Mouse (Mus musculus) CD4-positive, CD25-positive, alpha-beta regulatory T cell, adult 2 months (primary cell): ENCODE measurements around the gene Gm35549.

Experiments
- DNase-seq: peaks from one replicate; pipeline ENCODE4 v3.0.0-alpha.2; 2012; ENCODE audit warnings: low read depth, low spot score

Gene Gm35549

GRCm38 (mm10) chr9:122826743-122827142 lies 17.1 kb downstream of the Gm35549 start:
- DNase-seq: no peak

DNA sequence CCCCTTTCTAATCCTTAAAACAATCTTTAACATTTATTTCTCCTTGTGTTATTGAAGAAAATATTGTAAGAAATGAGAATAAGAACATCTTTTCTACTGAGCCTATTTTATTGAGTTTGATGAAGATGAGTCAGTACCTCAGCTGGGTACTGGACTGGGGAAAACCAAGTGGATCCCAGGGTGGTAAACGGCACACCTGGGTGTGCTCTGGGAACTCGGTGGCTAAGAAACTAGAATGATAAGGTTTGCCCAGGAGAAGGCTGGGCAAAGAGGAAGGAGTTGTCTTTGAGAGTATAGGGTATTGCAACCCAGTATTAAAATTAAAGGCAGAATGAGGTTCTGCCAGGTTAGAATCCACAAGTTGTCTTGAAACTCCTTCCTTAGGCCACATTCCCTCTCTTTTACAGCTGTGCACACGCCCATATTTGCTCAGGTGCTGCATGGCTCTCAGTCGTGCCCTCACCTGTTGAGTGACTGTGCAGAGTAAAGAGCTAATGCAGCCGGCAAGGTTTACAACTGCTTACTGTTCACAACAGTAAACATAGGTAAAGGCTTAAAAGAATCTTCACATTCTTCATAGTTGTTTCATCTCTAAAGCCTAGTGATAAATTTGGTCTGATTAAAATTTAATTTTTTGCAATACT lies 20.3 kb downstream of the Gm35549 start:
- no peak for DNase-seq

DNA sequence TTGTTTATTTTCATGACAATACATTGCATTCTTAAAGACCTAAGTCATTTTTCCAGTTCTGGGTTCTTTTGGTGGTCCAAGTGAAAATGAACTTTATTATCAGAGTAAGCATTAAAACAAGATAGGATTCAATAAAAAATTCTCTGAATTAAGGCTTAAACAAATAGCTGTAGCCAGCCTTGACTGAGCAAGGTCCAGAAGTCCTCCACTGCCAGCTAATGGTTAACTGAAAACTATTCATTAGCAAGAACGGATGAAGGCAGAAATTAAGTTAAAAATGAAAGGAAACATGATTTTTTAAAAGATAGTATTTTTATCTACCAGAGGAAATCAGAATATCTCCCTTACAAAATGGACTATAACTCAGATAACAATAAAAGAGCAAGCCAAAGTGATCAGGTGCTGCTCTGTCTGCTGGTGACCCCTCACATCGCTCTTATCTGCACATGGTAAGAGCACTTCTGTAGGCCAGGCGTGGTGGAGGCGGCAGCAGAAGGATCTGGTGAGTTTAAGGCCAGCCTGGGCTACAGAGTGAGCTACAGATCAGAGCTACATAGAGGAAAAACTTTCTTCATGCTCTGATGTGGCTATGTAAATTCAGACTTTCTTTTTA lies 28.5 kb downstream of the Gm35549 start:
- DNase-seq: no peak

DNA sequence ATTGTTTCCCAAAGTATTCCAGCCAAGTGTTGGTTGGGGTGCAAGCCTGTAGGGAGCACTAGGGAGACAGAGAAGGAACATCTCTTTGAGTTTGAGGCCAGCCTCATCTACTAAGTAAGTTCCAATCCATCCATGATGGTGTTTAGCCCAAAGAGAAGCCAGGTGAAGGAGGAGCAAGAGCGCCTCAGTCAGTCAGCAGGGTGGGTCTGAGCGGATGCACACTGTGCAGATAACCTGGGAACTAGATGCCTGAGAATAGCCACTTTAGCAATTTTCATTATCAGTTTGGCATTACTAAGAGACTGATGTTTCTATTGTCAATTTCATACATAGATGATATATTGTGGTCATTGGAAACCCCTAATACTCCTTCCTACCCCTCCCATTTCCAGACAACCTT lies 29.1 kb downstream of the Gm35549 start:
- no peak for DNase-seq

DNA sequence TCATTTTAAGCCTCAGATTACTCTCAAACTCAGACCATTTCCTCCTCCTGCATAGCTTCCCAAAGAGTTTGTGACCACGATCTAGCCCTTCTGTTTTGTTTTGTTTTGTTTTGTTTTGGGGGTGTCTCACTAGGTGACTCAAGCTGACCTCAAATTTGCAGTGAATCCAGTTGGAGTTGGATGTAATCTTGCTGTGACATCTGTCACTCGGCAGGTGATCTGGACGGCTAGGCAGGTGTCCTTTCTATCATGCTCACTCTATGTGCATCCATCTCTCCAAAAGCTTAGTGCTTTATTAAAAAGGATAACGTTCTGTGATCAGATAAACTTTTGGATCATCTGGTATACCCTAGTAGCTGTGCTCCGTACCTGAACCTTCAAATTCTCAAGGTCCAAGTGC lies 31.4 kb downstream of the Gm35549 start:
- DNase-seq: no peak

- no peak for DNase-seq
These were observed 33.6 kb downstream of the Gm35549 start for GRCm38 (mm10) chr9:122810212-122810611.

DNA sequence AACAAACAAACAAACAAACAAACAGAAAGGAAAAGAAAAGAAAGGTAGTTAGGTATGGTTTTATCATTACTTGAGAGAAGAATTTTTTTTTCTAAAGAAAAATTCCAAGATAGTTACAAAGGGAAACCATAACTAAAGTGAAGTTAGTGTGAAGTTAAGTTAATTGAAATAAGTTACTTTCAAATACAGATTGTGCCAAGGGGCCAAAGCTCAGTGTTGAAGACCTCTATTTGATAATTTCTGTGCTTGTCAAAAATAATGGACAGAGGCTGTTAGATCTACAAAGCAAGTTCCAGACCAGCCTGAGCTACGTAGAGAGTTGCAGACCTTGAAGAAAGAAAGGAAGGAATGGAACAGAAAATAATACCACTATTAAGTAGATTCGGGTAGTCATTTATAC lies 36.6 kb downstream of the Gm35549 start:
- no peak for DNase-seq

- DNase-seq: no peak
These were observed 37.9 kb downstream of the Gm35549 start for GRCm38 (mm10) chr9:122805845-122806341.

GRCm38 (mm10) chr9:122805053-122805844 lies 38.6 kb downstream of the Gm35549 start, which contains the start of gene Tcaim:
TSS of gene Tcaim (plus strand) at chr9:122805539.
- peak; percentile 97 for DNase-seq

DNA sequence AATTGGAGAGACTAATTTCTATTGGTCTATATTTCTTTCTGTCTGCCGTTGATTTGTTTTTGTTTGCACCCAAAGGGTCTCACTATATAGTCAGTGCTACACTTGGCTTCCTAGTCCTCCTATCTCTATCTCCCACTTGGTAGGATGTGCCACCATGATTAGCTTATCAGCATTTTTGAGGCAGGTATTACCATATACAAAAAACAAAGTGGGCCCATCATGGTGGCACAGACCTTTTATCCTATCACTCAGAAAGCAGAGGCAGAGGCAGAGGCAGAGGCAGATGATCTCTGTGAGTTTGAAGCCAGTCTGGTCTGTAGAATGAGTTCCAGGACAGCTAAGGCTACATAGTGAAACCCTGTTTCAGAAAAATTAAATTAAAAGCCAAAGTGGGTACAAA lies 57.3 kb downstream of the Gm35549 start:
- DNase-seq: no peak

DNA sequence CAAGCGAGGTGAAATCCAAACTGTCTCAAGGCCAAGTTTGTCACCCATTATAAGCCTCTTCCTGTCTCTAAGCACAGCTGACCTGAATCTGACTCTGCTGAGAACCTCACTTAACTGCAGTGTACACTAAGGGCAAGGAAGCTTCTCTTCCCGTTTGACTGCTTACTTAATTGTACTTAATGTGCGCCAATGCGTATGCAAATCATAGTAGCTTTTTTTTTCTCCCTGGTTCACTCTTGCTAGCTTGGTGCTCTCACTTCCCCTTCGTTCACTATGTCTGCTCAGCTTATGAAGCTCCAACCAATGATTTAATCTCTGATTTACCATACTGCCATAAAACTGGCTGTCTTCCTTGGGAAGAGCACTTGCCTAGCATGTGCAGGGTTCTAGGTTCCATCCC lies 58.6 kb downstream of the Gm35549 start:
- no peak for DNase-seq
